Mouse (Mus musculus) CD4-positive naive resting alpha-beta T cell, adult 57 days (primary cell): ENCODE results near the gene Fam117b. TPM values are rescaled to one million over a fixed set of nuclear protein-coding genes. Genes with fewer than 3 reads are reported as not detected.

Source experiments
- total RNA-seq: library from RNA; stranded (reverse); gene quantifications from one replicate; pipeline ENCODE4 v1.2.4, GENCODE M21; 2023

Gene Fam117b
- total RNA-seq, result 67.3 TPM

GRCm38 (mm10) chr1:59912413-59913157 lies at the start of gene Fam117b:
Gene Fam117b (plus strand): TSS chr1:59913006.

Other genes starting within 250 kb of the Fam117b start
- gene Sumo1, start 242.2 kb upstream of the Fam117b start, total RNA-seq, result 103 TPM
- gene Nop58, start 228.0 kb upstream of the Fam117b start, total RNA-seq, result 183 TPM
- 4.0 TPM for gene Bmpr2, start 149.6 kb upstream of the Fam117b start, total RNA-seq
- 3.1 TPM for gene Ica1l, start 130.2 kb downstream of the Fam117b start, total RNA-seq
- 12.3 TPM for gene Carf, start 185.2 kb downstream of the Fam117b start, total RNA-seq
- 25.1 TPM for gene Wdr12, start 185.6 kb downstream of the Fam117b start, total RNA-seq